Mouse (Mus musculus): ENCODE measurements around the gene Jdp2. TPM values are rescaled to one million over a fixed set of nuclear protein-coding genes. Genes with fewer than 3 reads are reported as not detected.

Jdp2 gene
- polyA plus RNA-seq, 1 experiment from 2014 or later = 0.17 TPM

- Histone ChIP-seq H3K4me3 (ENCODE audit: low read depth, low read length) (no peak overlapping the region), H3K27me3 (ENCODE audit: control insufficient read depth, insufficient read depth, low read length) (peaks cover 13% of the 10 kb centered on the region; the same call in 1 of the 2 replicates)
These were observed 4.9 kb downstream of the Jdp2 start for GRCm38 (mm10) chr12:85603767-85604166.

GRCm38 (mm10) chr12:85604301-85604998 is 5.6 kb downstream of the Jdp2 start:
- Histone ChIP-seq H3K4me3 (ENCODE audit: low read depth, low read length) (no peak overlapping the region), H3K4me1 (ENCODE audit: control insufficient read depth, insufficient read depth, low read length) (peaks cover 2% of the 10 kb centered on the region; the same call in 1 of the 2 replicates), H3K9ac (ENCODE audit: low read length) (no peak overlapping the region), H3K9me3 (ENCODE audit: control insufficient read depth, low read length) (no peaks in the 10 kb centered on the region), H3K27ac (replicated peaks; ENCODE audit: low read depth, low read length) (no peak overlapping the region), H3K4me2 (ENCODE audit: low read depth, severe bottlenecking) (no peak overlapping the region), H3K27me3 (ENCODE audit: control insufficient read depth, insufficient read depth, low read length) (peaks cover 13% of the 10 kb centered on the region; the same call in 1 of the 2 replicates), H3K36me3 (ENCODE audit: control insufficient read depth, insufficient read depth, low read length) (no peaks in the 10 kb centered on the region)
- no peak for ATAC-seq (ENCODE audit: insufficient number of reproducible peaks, low FRiP score, low TSS enrichment, low read depth)
- WGBS = 47% methylated on average over 9 of the region's 9 CpGs
- DNase-seq (ENCODE audit: low spot score) = no peak

More at GRCm38 (mm10) chr12:85603767-85604166, 4.9 kb downstream of the Jdp2 start:
- Histone ChIP-seq H3K4me1 (ENCODE audit: control insufficient read depth, insufficient read depth, low read length) (peaks cover 2% of the 10 kb centered on the region; the same call in 1 of the 2 replicates), H3K9me3 (ENCODE audit: control insufficient read depth, low read length) (no peaks in the 10 kb centered on the region), H3K27ac (replicated peaks; ENCODE audit: low read depth, low read length) (no peak overlapping the region), H3K4me2 (ENCODE audit: low read depth, severe bottlenecking) (no peak overlapping the region), H3K36me3 (ENCODE audit: control insufficient read depth, insufficient read depth, low read length) (no peaks in the 10 kb centered on the region), H3K9ac (ENCODE audit: low read length) (no peak overlapping the region)
- ATAC-seq (ENCODE audit: insufficient number of reproducible peaks, low FRiP score, low TSS enrichment, low read depth) (no peak), DNase-seq (ENCODE audit: low spot score) (no peak)
- 81% methylated on average over 9 of the region's 9 CpGs for WGBS

GRCm38 (mm10) chr12:85607519-85608449 is 9.0 kb downstream of the Jdp2 start:
- DNase-seq (ENCODE audit: low spot score) = no peak
- no peak overlapping the region for H3K9ac ChIP-seq (ENCODE audit: low read length)
- 86% methylated on average over 14 of the region's 14 CpGs for WGBS
- no peaks in the 10 kb centered on the region for H3K4me1 ChIP-seq (ENCODE audit: control insufficient read depth, insufficient read depth, low read length)
- no peak for ATAC-seq (ENCODE audit: insufficient number of reproducible peaks, low FRiP score, low TSS enrichment, low read depth)
- H3K4me2 ChIP-seq (ENCODE audit: low read depth, severe bottlenecking) = no peak overlapping the region
- no peaks in the 10 kb centered on the region for H3K9me3 ChIP-seq (ENCODE audit: control insufficient read depth, low read length)
- H3K27me3 ChIP-seq (ENCODE audit: control insufficient read depth, insufficient read depth, low read length) = no peaks in the 10 kb centered on the region
- H3K4me3 ChIP-seq (ENCODE audit: low read depth, low read length) = no peak overlapping the region
- no peaks in the 10 kb centered on the region for H3K36me3 ChIP-seq (ENCODE audit: control insufficient read depth, insufficient read depth, low read length)
- no peak overlapping the region for H3K27ac ChIP-seq (replicated peaks; ENCODE audit: low read depth, low read length)

- no peaks in the 10 kb centered on the region for H3K36me3 ChIP-seq (ENCODE audit: control insufficient read depth, insufficient read depth, low read length)
- H3K9ac ChIP-seq (ENCODE audit: low read length) = no peak overlapping the region
- no peak overlapping the region for H3K4me3 ChIP-seq (ENCODE audit: low read depth, low read length)
- no peaks in the 10 kb centered on the region for H3K4me1 ChIP-seq (ENCODE audit: control insufficient read depth, insufficient read depth, low read length)
- H3K4me2 ChIP-seq (ENCODE audit: low read depth, severe bottlenecking) = no peak overlapping the region
- no peak for DNase-seq (ENCODE audit: low spot score)
- no peaks in the 10 kb centered on the region for H3K27me3 ChIP-seq (ENCODE audit: control insufficient read depth, insufficient read depth, low read length)
- ATAC-seq (ENCODE audit: insufficient number of reproducible peaks, low FRiP score, low TSS enrichment, low read depth) = no peak
- no peak overlapping the region for H3K27ac ChIP-seq (replicated peaks; ENCODE audit: low read depth, low read length)
- 81% methylated on average over 9 of the region's 9 CpGs for WGBS
- no peaks in the 10 kb centered on the region for H3K9me3 ChIP-seq (ENCODE audit: control insufficient read depth, low read length)
These were observed 11.3 kb downstream of the Jdp2 start for GRCm38 (mm10) chr12:85610167-85610566.

- ATAC-seq (ENCODE audit: insufficient number of reproducible peaks, low FRiP score, low TSS enrichment, low read depth) = no peak
These were observed 15.3 kb downstream of the Jdp2 start for GRCm38 (mm10) chr12:85614090-85614489.

GRCm38 (mm10) chr12:85615486-85615885 is 16.7 kb downstream of the Jdp2 start:
- no peaks in the 10 kb centered on the region for H3K4me1 ChIP-seq (ENCODE audit: control insufficient read depth, insufficient read depth, low read length)
- H3K27ac ChIP-seq (replicated peaks; ENCODE audit: low read depth, low read length) = no peak overlapping the region
- H3K27me3 ChIP-seq (ENCODE audit: control insufficient read depth, insufficient read depth, low read length) = no peaks in the 10 kb centered on the region
- H3K4me2 ChIP-seq (ENCODE audit: low read depth, severe bottlenecking) = no peak overlapping the region
- H3K36me3 ChIP-seq (ENCODE audit: control insufficient read depth, insufficient read depth, low read length) = no peaks in the 10 kb centered on the region
- no peak for DNase-seq (ENCODE audit: low spot score)
- no peaks in the 10 kb centered on the region for H3K9me3 ChIP-seq (ENCODE audit: control insufficient read depth, low read length)
- H3K9ac ChIP-seq (ENCODE audit: low read length) = no peak overlapping the region
- WGBS = 89% methylated on average over 8 of the region's 8 CpGs
- no peak for ATAC-seq (ENCODE audit: insufficient number of reproducible peaks, low FRiP score, low TSS enrichment, low read depth)
- no peak overlapping the region for H3K4me3 ChIP-seq (ENCODE audit: low read depth, low read length)

More at GRCm38 (mm10) chr12:85614090-85614489, 15.3 kb downstream of the Jdp2 start:
- H3K36me3 ChIP-seq (ENCODE audit: control insufficient read depth, insufficient read depth, low read length) = no peaks in the 10 kb centered on the region
- no peaks in the 10 kb centered on the region for H3K9me3 ChIP-seq (ENCODE audit: control insufficient read depth, low read length)
- no peak for DNase-seq (ENCODE audit: low spot score)
- 66% methylated on average over 4 of the region's 4 CpGs for WGBS
- no peak overlapping the region for H3K4me2 ChIP-seq (ENCODE audit: low read depth, severe bottlenecking)
- no peaks in the 10 kb centered on the region for H3K4me1 ChIP-seq (ENCODE audit: control insufficient read depth, insufficient read depth, low read length)
- H3K4me3 ChIP-seq (ENCODE audit: low read depth, low read length) = no peak overlapping the region
- H3K9ac ChIP-seq (ENCODE audit: low read length) = no peak overlapping the region
- no peaks in the 10 kb centered on the region for H3K27me3 ChIP-seq (ENCODE audit: control insufficient read depth, insufficient read depth, low read length)
- H3K27ac ChIP-seq (replicated peaks; ENCODE audit: low read depth, low read length) = no peak overlapping the region

- no peak overlapping the region for H3K4me3 ChIP-seq (ENCODE audit: low read depth, low read length)
- DNase-seq (ENCODE audit: low spot score) = no peak
- no peak for ATAC-seq (ENCODE audit: insufficient number of reproducible peaks, low FRiP score, low TSS enrichment, low read depth)
- no peak overlapping the region for H3K27ac ChIP-seq (replicated peaks; ENCODE audit: low read depth, low read length)
- whole genome bisulfite sequencing = 83% methylated on average over 9 of the region's 9 CpGs
- no peaks in the 10 kb centered on the region for H3K9me3 ChIP-seq (ENCODE audit: control insufficient read depth, low read length)
- no peaks in the 10 kb centered on the region for H3K27me3 ChIP-seq (ENCODE audit: control insufficient read depth, insufficient read depth, low read length)
- no peak overlapping the region for H3K9ac ChIP-seq (ENCODE audit: low read length)
- H3K36me3 ChIP-seq (ENCODE audit: control insufficient read depth, insufficient read depth, low read length) = no peaks in the 10 kb centered on the region
- 0 out of 2 replicates have a peak, but pooled peaks cover 2% of the 10 kb centered on the region for H3K4me1 ChIP-seq (ENCODE audit: control insufficient read depth, insufficient read depth, low read length)
- no peak overlapping the region for H3K4me2 ChIP-seq (ENCODE audit: low read depth, severe bottlenecking)
These were observed 19.1 kb downstream of the Jdp2 start for GRCm38 (mm10) chr12:85617885-85618284.

GRCm38 (mm10) chr12:85618430-85618829 is 19.6 kb downstream of the Jdp2 start:
- H3K4me1 ChIP-seq (ENCODE audit: control insufficient read depth, insufficient read depth, low read length) = 0 out of 2 replicates have a peak, but pooled peaks cover 2% of the 10 kb centered on the region
- H3K9ac ChIP-seq (ENCODE audit: low read length) = no peak overlapping the region
- H3K27me3 ChIP-seq (ENCODE audit: control insufficient read depth, insufficient read depth, low read length) = no peaks in the 10 kb centered on the region
- 86% methylated on average over 5 of the region's 5 CpGs for WGBS
- ATAC-seq (ENCODE audit: insufficient number of reproducible peaks, low FRiP score, low TSS enrichment, low read depth) = no peak
- no peak overlapping the region for H3K4me3 ChIP-seq (ENCODE audit: low read depth, low read length)
- no peak overlapping the region for H3K4me2 ChIP-seq (ENCODE audit: low read depth, severe bottlenecking)
- H3K9me3 ChIP-seq (ENCODE audit: control insufficient read depth, low read length) = no peaks in the 10 kb centered on the region
- DNase-seq (ENCODE audit: low spot score) = no peak
- H3K27ac ChIP-seq (replicated peaks; ENCODE audit: low read depth, low read length) = no peak overlapping the region
- no peaks in the 10 kb centered on the region for H3K36me3 ChIP-seq (ENCODE audit: control insufficient read depth, insufficient read depth, low read length)

All from limb, embryonic 11.5 days (tissue).